Mouse (Mus musculus) adrenal gland, postnatal 14 days (tissue): ENCODE results near the gene Olfr1496. TPM values are rescaled to one million over a fixed set of nuclear protein-coding genes. Genes with fewer than 3 reads are reported as not detected.
"Not testable (repeated sequence)": the region's sequence is repeated elsewhere in the genome, so short reads cannot be mapped to it uniquely, and the experiment has no call there.

Source experiments
- DNase-seq: peaks from one replicate; pipeline ENCODE4 v3.0.0; 2021; ENCODE audit warnings: mixed read lengths
- long read RNA-seq, 2 experiments: library from polyadenylated mRNA; stranded (forward); transcript quantifications; one replicate each; pipeline ENCODE4 v2.0.0; 2021
- total RNA-seq: library from RNA; stranded (reverse); gene quantifications from 2 replicates; pipeline ENCODE4 v1.2.3, GENCODE M21; 2021

Olfr1496 gene
- total RNA-seq: not detected in 2 replicates
- long read RNA-seq, experiment 1: 0 reads
- long read RNA-seq, experiment 2: 0 reads

GRCm38 (mm10) chr19:13777578-13777977, at the start of gene Olfr1496:
Gene Olfr1496, plus strand, starts transcription at chr19:13777878.
- no peak for DNase-seq

GRCm38 (mm10) chr19:13739428-13739827, 38.2 kb upstream of the Olfr1496 start, which contains the start of gene Olfr1494:
Gene Olfr1494, plus strand, starts transcription at chr19:13739728.
- no peak for DNase-seq

- no peak for DNase-seq
Measured at GRCm38 (mm10) chr19:13749366-13749765, 28.3 kb upstream of the Olfr1496 start.

GRCm38 (mm10) chr19:13764306-13764705, 13.4 kb upstream of the Olfr1496 start, which contains the start of gene Olfr1495:
Gene Olfr1495, plus strand, starts transcription at chr19:13764606.
- no peak for DNase-seq

GRCm38 (mm10) chr19:13768565-13769276, 9.0 kb upstream of the Olfr1496 start:
- no peak for DNase-seq

- DNase-seq: no peak
Measured at GRCm38 (mm10) chr19:13798102-13798501, 20.4 kb downstream of the Olfr1496 start, which contains the start of gene Olfr1497. Gene Olfr1497, minus strand, starts transcription at chr19:13798202.

GRCm38 (mm10) chr19:13805486-13805885, 27.8 kb downstream of the Olfr1496 start:
- DNase-seq: not testable (repeated sequence)

- peak; percentile 4 for DNase-seq
Measured at GRCm38 (mm10) chr19:13812823-13813222, 35.1 kb downstream of the Olfr1496 start.

GRCm38 (mm10) chr19:13818827-13819226, 41.1 kb downstream of the Olfr1496 start:
- no peak for DNase-seq

- DNase-seq: no peak
Measured at GRCm38 (mm10) chr19:13819347-13819746, 41.7 kb downstream of the Olfr1496 start, which contains the start of gene Olfr1499. Gene Olfr1499, minus strand, starts transcription at chr19:13819447.

- no peak for DNase-seq
Measured at GRCm38 (mm10) chr19:13820847-13821246, 43.2 kb downstream of the Olfr1496 start.

GRCm38 (mm10) chr19:13828447-13828846, 50.8 kb downstream of the Olfr1496 start:
- no peak for DNase-seq

GRCm38 (mm10) chr19:13830388-13830787, 52.7 kb downstream of the Olfr1496 start, which contains the start of gene Olfr1500:
Gene Olfr1500, minus strand, starts transcription at chr19:13830488.
- no peak for DNase-seq

Other genes starting within 250 kb of the Olfr1496 start
- gene Olfr1480, start 250.0 kb upstream of the Olfr1496 start, total RNA-seq: not detected in 2 replicates
- not detected in 2 replicates for gene Olfr1484, start 194.4 kb upstream of the Olfr1496 start, total RNA-seq
- not detected in 2 replicates for gene Olfr1487, start 160.5 kb upstream of the Olfr1496 start, total RNA-seq
- not detected in 2 replicates for gene Olfr1489, start 146.3 kb upstream of the Olfr1496 start, total RNA-seq
- gene Olfr1490, start 126.8 kb upstream of the Olfr1496 start, total RNA-seq: not detected in 2 replicates
- gene Olfr1491, start 80.6 kb upstream of the Olfr1496 start, total RNA-seq: not detected in 2 replicates
- not detected in 2 replicates for gene Olfr1493-ps1, start 54.6 kb upstream of the Olfr1496 start, total RNA-seq
- gene Olfr1494, start 38.1 kb upstream of the Olfr1496 start, total RNA-seq: not detected in 2 replicates
- gene Olfr1495, start 13.3 kb upstream of the Olfr1496 start, total RNA-seq: not detected in 2 replicates
- gene Olfr1497, start 20.3 kb downstream of the Olfr1496 start, total RNA-seq: not detected in 2 replicates
- not detected in 2 replicates for gene Olfr1499, start 41.6 kb downstream of the Olfr1496 start, total RNA-seq
- gene Olfr1500, start 52.6 kb downstream of the Olfr1496 start, total RNA-seq: not detected in 2 replicates
- gene Olfr1501, start 72.8 kb downstream of the Olfr1496 start, total RNA-seq: not detected in 2 replicates
- gene Olfr1502, start 83.9 kb downstream of the Olfr1496 start, total RNA-seq: not detected in 2 replicates
- not detected in 2 replicates for gene Olfr1504, start 120.0 kb downstream of the Olfr1496 start, total RNA-seq
- not detected in 2 replicates for gene Olfr1505, start 135.7 kb downstream of the Olfr1496 start, total RNA-seq